Comparison of ENCODE assay signal across 12 mouse cellular contexts in the genomic region with DNA sequence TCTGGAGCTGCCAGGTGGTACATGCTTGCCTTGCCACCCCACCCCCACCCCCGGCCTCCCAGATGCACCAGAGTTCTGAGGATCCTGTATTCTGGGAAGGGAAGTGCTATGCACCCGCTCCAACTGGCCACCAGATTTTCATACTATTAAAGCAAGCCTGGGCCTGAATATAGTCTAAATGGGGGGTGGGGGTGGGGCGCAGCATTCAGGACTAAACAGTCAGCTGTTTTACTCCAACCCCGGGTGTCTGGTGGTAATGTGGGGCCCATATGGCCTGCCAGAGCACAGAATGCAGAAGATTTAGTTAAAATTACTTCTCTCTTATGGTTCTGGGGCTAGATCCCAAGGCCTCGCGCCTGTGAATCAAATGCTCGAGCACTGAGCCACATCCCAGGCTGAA.
"Had no signal": no experiment of that assay in that cellular context is flagged by ENCODE, and none has a peak within 500 bp of the region (broad histone marks: within the 10 kb centered on the region; RNA-seq: fewer than 3 reads in every experiment).

No protein-coding gene starts in this region.

- H3K4me3 ChIP-seq: liver, embryonic 13.5 days; lung, embryonic 15.5 days; midbrain, embryonic 12.5 days had no signal

- H3K27ac ChIP-seq: liver, embryonic 13.5 days; lung, embryonic 15.5 days; midbrain, embryonic 12.5 days had no signal

- H3K9ac ChIP-seq: liver, embryonic 13.5 days; liver, postnatal 0 days; lung, embryonic 15.5 days; midbrain, embryonic 12.5 days had no signal

- H3K4me2 ChIP-seq: liver, embryonic 13.5 days; lung, embryonic 15.5 days; midbrain, embryonic 12.5 days had no signal

- H3K27me3 ChIP-seq: liver, embryonic 13.5 days; lung, embryonic 15.5 days; midbrain, embryonic 12.5 days had no signal

- DNase-seq: kidney, adult 11 months; kidney, adult 9 months; kidney, postnatal 10 days; kidney, postnatal 4 days; liver; liver, embryonic 13.5 days; liver, postnatal 0 days; spleen, adult 18-20 months; thymus, adult 2 months had no signal

- H3K9me3 ChIP-seq: liver, embryonic 13.5 days; lung, embryonic 15.5 days; midbrain, embryonic 12.5 days had no signal

- H3K36me3 ChIP-seq: liver, embryonic 13.5 days; lung, embryonic 15.5 days; midbrain, embryonic 12.5 days had no signal

- ATAC-seq: liver, postnatal 0 days; midbrain, embryonic 16.5 days had no signal
